Mouse (Mus musculus) gastrocnemius, postnatal 25 days (tissue): ENCODE results near the gene Hoxb2. TPM values are rescaled to one million over a fixed set of nuclear protein-coding genes. Genes with fewer than 3 reads are reported as not detected.

Source experiments
- microRNA-seq, 2 experiments: library from miRNA; unstranded; fragments of <30 nt; microRNA quantifications; one replicate each; pipeline ENCODE4 v1.2.0; 2021; ENCODE audit warnings: borderline replicate concordance in 2 of 2
- total RNA-seq, 2 experiments: library from RNA; stranded (reverse); gene quantifications; 1 replicate in 1 of 2; 2 replicates in 1 of 2; pipeline ENCODE4 v1.2.3; 2021

The Hoxb2 gene
- total RNA-seq, 2 experiments from 2014 or later: 0.15 to 0.24 TPM

Small RNA genes within 50 kb of the gene (microRNA-seq; reads per million reads assigned to microRNA genes)
- gene Mir10a: 5,674 to 7,325 reads per million in 2 experiments

Other genes with a start within 250 kb of the Hoxb2 start
- not detected for gene Calcoco2, start 238.6 kb upstream of the Hoxb2 start, total RNA-seq
- not detected for gene Ttll6, start 216.7 kb upstream of the Hoxb2 start, total RNA-seq
- not detected for gene Hoxb13, start 156.2 kb upstream of the Hoxb2 start, total RNA-seq
- under 1 TPM; 0.15 to 0.19 TPM for gene Hoxb9, start 79.1 kb upstream of the Hoxb2 start, total RNA-seq
- gene Hoxb8, start 68.6 kb upstream of the Hoxb2 start, total RNA-seq: under 1 TPM; 0.28 to 0.46 TPM
- gene Hoxb7, start 63.9 kb upstream of the Hoxb2 start, total RNA-seq: 1 to 10 TPM in 1 of 2 experiments, under 1 TPM in 1; 0.28 to 1.1 TPM
- under 1 TPM; 0.31 to 0.62 TPM for gene Hoxb6, start 58.0 kb upstream of the Hoxb2 start, total RNA-seq
- gene Hoxb5, start 47.2 kb upstream of the Hoxb2 start, total RNA-seq: under 1 TPM; 0.38 to 0.64 TPM
- under 1 TPM; 0.24 to 0.38 TPM for gene Hoxb4, start 32.3 kb upstream of the Hoxb2 start, total RNA-seq
- under 1 TPM; 0.43 to 0.78 TPM for gene Hoxb3, start 27.2 kb upstream of the Hoxb2 start, total RNA-seq
- not detected for gene Hoxb1, start 15.2 kb downstream of the Hoxb2 start, total RNA-seq
- gene Skap1, start 114.1 kb downstream of the Hoxb2 start, total RNA-seq: under 1 TPM in 1 of 2 experiments, not detected in 1; 0.24 TPM